Comparison of ENCODE assay signal across 26 mouse cellular contexts in the genomic region with DNA sequence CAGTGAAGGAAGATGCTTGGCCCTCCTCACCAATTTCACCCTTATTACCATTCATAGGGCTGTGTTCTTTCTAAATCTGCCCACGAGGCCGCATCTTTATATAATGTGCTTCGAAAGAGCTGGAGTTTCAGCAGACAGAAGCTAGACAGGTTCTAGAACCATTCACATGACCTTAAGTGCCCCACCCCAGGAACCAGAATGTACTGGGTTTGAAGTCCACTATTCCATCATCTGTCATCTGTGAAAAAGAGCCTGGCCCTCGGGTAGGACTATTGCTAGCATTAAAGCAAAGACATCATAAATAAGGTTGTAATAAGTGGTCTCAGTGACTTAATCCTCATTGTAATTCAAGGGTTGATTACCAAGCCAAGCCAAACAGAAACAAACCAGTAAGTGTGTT.
"Had no signal": no experiment of that assay in that cellular context is flagged by ENCODE, and none has a peak within 500 bp of the region (broad histone marks: within the 10 kb centered on the region; RNA-seq: fewer than 3 reads in every experiment).

No protein-coding gene starts in this region.

- H3K4me2 ChIP-seq: heart, embryonic 12.5 days; hindbrain, embryonic 12.5 days; hindbrain, embryonic 14.5 days; intestine, embryonic 15.5 days; limb, embryonic 12.5 days; liver, embryonic 11.5 days; liver, embryonic 13.5 days; liver, embryonic 15.5 days had no signal

- H3K4me1 ChIP-seq: liver, embryonic 13.5 days; liver, embryonic 15.5 days had no signal

- H3K4me3 ChIP-seq: gastrocnemius, adult 2 months; heart, embryonic 10.5 days; heart, embryonic 12.5 days; hindbrain, embryonic 10.5 days; hindbrain, embryonic 12.5 days; intestine, embryonic 15.5 days; layer of hippocampus, adult 2 months; left cerebral cortex, adult 2 months; limb, embryonic 10.5 days; limb, embryonic 12.5 days; liver, embryonic 13.5 days; liver, embryonic 15.5 days had no signal

- DNase-seq: gastrocnemius, adult 2 months; gastrocnemius, postnatal 10 days; gastrocnemius, postnatal 25 days; heart, adult 18-20 months; heart, postnatal 10 days; heart, postnatal 4 days; kidney, adult 18-20 months; kidney, postnatal 25 days; liver; liver, embryonic 13.5 days; liver, postnatal 0 days had no signal

- H3K9ac ChIP-seq: heart, embryonic 12.5 days; hindbrain, embryonic 12.5 days; hindbrain, embryonic 14.5 days; intestine, embryonic 15.5 days; limb, embryonic 12.5 days; liver, embryonic 13.5 days; liver, embryonic 15.5 days; liver, postnatal 0 days had no signal

- ATAC-seq: hindbrain, embryonic 16.5 days; inflammation-experienced regulatory T-cells, adult 6 months; intestine, embryonic 15.5 days; intestine, postnatal 0 days; liver, postnatal 0 days had no signal

- H3K27me3 ChIP-seq: heart, embryonic 12.5 days; intestine, embryonic 15.5 days; liver, embryonic 13.5 days; liver, embryonic 15.5 days had no signal

- H3K9me3 ChIP-seq: heart, embryonic 10.5 days; heart, embryonic 12.5 days; hindbrain, embryonic 10.5 days; hindbrain, embryonic 12.5 days; intestine, embryonic 15.5 days; limb, embryonic 10.5 days; limb, embryonic 12.5 days; liver, embryonic 13.5 days; liver, embryonic 15.5 days had no signal

- H3K36me3 ChIP-seq: heart, embryonic 10.5 days; heart, embryonic 12.5 days; hindbrain, embryonic 10.5 days; hindbrain, embryonic 12.5 days; intestine, embryonic 15.5 days; limb, embryonic 10.5 days; limb, embryonic 12.5 days; liver, embryonic 13.5 days; liver, embryonic 15.5 days had no signal

- H3K27ac ChIP-seq: heart, embryonic 10.5 days; hindbrain, embryonic 10.5 days; hindbrain, embryonic 12.5 days; hindbrain, embryonic 14.5 days; intestine, embryonic 15.5 days; layer of hippocampus, adult 2 months; left cerebral cortex, adult 2 months; limb, embryonic 10.5 days; limb, embryonic 12.5 days; liver, embryonic 13.5 days; liver, embryonic 15.5 days had no signal
